Mouse (Mus musculus): ENCODE data around the gene Myt1l.

- TF ChIP-seq POLR2A (IDR thresholded peaks at IDR 0.05; ENCODE audit: borderline replicate concordance, low read depth, low read length) (no peak), CTCF (IDR thresholded peaks at IDR 0.05; ENCODE audit: low read depth, low read length) (no peak)
Measured at GRCm38 (mm10) chr12:29712795-29713721, 184.9 kb downstream of the Myt1l start.

Data from bone marrow macrophage, adult 2 months (primary cell).